Mouse (Mus musculus) brain, embryonic 14.5 days (tissue): ENCODE results near the gene Nrp2.

Source experiments
- CTCF ChIP-seq: fragments of 200-500 bp; IDR thresholded peaks from 2 replicates; pipeline ENCODE4 v1.5.1; 2012; ENCODE audit warnings: inconsistent platforms, mild to moderate bottlenecking, moderate library complexity, borderline replicate concordance; ENCODE audit not compliant: insufficient read depth, insufficient read length; ENCODE audit errors: extremely low read depth
- POLR2A ChIP-seq: fragments of 200-500 bp; IDR thresholded peaks from 2 replicates; pipeline ENCODE4 v1.6.1; 2012; ENCODE audit warnings: mild to moderate bottlenecking, inconsistent platforms, borderline replicate concordance; ENCODE audit not compliant: poor library complexity, insufficient read depth, insufficient read length, severe bottlenecking; ENCODE audit errors: extremely low read depth

GRCm38 (mm10) chr1:62734420-62734931 is 31.4 kb downstream of the Nrp2 start:
- no peak for TF ChIP-seq CTCF
- no peak for TF ChIP-seq POLR2A
